In the genomic region with DNA sequence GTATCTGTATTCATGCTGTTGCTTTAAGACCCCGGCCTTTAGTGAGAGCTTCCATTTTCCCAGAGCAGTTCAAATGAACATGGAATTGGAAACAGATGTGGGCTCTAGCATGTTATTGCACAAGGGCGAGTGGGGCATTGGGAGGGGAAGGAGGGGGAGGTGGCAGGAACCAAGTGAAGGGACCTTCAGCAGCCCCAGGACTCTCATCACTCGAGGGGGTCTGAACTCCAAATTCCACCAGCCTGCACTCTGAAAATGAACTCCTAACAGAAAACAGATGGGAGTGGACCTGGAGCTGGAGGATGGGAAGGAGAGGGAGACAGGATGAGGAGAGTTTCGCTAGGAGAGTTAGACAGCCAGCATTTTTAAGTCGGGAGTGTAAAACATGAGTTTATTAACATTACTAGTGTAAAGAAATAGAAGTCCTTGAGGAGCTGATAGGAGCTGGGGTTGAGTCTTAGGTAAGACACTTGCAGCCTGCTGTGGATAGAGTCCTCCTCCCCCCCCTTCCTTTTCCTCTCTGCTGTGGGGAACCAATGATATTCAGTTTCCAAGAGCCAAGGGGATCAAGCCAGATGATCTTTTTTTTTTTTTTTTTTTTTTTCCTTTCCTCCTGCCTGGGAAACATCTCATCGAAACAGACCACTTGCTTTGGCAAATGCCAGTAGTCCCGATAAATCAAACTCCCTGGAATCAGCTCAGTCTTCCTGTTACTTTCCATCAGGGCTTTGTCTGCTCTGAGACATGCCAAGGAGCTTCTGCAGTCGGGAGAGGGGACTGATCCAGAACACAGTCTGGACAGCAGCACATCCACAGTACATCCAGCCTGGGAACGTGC, we compare ENCODE assay signal across 8 mouse cellular contexts.
DNase-seq lines count a peak whose midpoint lies in the region; ATAC-seq lines count a peak whose summit lies in the region.
"Had no signal": no experiment of that assay in that cellular context is flagged by ENCODE, and none has a peak within 500 bp of the region (broad histone marks: within the 10 kb centered on the region; RNA-seq: fewer than 3 reads in every experiment).

No protein-coding gene starts in this region.

- no peaks in the 10 kb centered on the region for H3K36me3 ChIP-seq in midbrain, embryonic 10.5 days
- H3K36me3 ChIP-seq in midbrain, embryonic 14.5 days (ENCODE audit: control insufficient read depth, insufficient read depth, low read length), result no peaks in the 10 kb centered on the region
- no peaks in the 10 kb centered on the region for H3K36me3 ChIP-seq in embryonic facial prominence, embryonic 12.5 days
- H3K36me3 ChIP-seq in heart, embryonic 13.5 days, result no peaks in the 10 kb centered on the region
- H3K36me3 ChIP-seq in neural tube, embryonic 11.5 days (ENCODE audit: control insufficient read depth, insufficient read depth, low read length), result no peaks in the 10 kb centered on the region

- no peak overlapping the region for H3K9ac ChIP-seq in midbrain, embryonic 14.5 days (replicated peaks; ENCODE audit: low read length)
- no peak overlapping the region for H3K9ac ChIP-seq in embryonic facial prominence, embryonic 12.5 days
- H3K9ac ChIP-seq in heart, embryonic 13.5 days, result no peak overlapping the region
- H3K9ac ChIP-seq in neural tube, embryonic 11.5 days (ENCODE audit: low read length), result no peak overlapping the region

- H3K27ac ChIP-seq in midbrain, embryonic 10.5 days (replicated peaks), result no peak overlapping the region
- no peak overlapping the region for H3K27ac ChIP-seq in midbrain, embryonic 14.5 days (replicated peaks; ENCODE audit: low read depth, low read length)
- peak overlapping the region; percentile 95 for H3K27ac ChIP-seq in embryonic facial prominence, embryonic 12.5 days
- H3K27ac ChIP-seq in heart, embryonic 13.5 days (replicated peaks), result peak overlapping the region; percentile 52; the same call in 1 of the 2 replicates
- H3K27ac ChIP-seq in neural tube, embryonic 11.5 days (ENCODE audit: low read depth, low read length), result peak overlapping the region; percentile 56

- no peaks in the 10 kb centered on the region for H3K27me3 ChIP-seq in midbrain, embryonic 10.5 days (ENCODE audit: low read depth, poor library complexity, severe bottlenecking)
- H3K27me3 ChIP-seq in midbrain, embryonic 14.5 days (ENCODE audit: control insufficient read depth, insufficient read depth, low read length), result no peaks in the 10 kb centered on the region
- H3K27me3 ChIP-seq in embryonic facial prominence, embryonic 12.5 days, result no peaks in the 10 kb centered on the region
- no peaks in the 10 kb centered on the region for H3K27me3 ChIP-seq in heart, embryonic 13.5 days (replicated peaks)
- no peaks in the 10 kb centered on the region for H3K27me3 ChIP-seq in neural tube, embryonic 11.5 days (ENCODE audit: control insufficient read depth, insufficient read depth, low read length)

- no peak for ATAC-seq in midbrain, embryonic 14.5 days (ENCODE audit: low FRiP score, low TSS enrichment)
- peak; percentile 95 for ATAC-seq in embryonic facial prominence, embryonic 12.5 days (ENCODE audit: insufficient number of reproducible peaks, insufficient read depth, low FRiP score, low TSS enrichment)
- no peak for ATAC-seq in heart, embryonic 13.5 days (ENCODE audit: extremely low read depth, insufficient number of reproducible peaks, low FRiP score, low TSS enrichment)
- ATAC-seq in neural tube, embryonic 11.5 days (ENCODE audit: insufficient read depth, low FRiP score, low TSS enrichment), result no peak
- no peak for ATAC-seq in erythroblast, adult 5-6 weeks (replicated peaks; ENCODE audit: low FRiP score, poor library complexity, severe bottlenecking)

- WGBS in midbrain, embryonic 10.5 days, result 58% methylated on average over 9 of the region's 9 CpGs
- 77% methylated on average over 9 of the region's 9 CpGs for WGBS in midbrain, embryonic 14.5 days
- 14% methylated on average over 9 of the region's 9 CpGs for WGBS in embryonic facial prominence, embryonic 12.5 days
- WGBS in heart, embryonic 13.5 days, result 39% methylated on average over 9 of the region's 9 CpGs
- WGBS in neural tube, embryonic 11.5 days, result 49% methylated on average over 9 of the region's 9 CpGs

- DNase-seq in midbrain, embryonic 10.5 days (ENCODE audit: low spot score), result peak; percentile 40
- DNase-seq in midbrain, embryonic 14.5 days, result no peak
- DNase-seq in neural tube, embryonic 11.5 days (ENCODE audit: low spot score), result peak; percentile 67
- no peak for DNase-seq in thymus, postnatal 25 days
- DNase-seq: lung, postnatal 36 days had no signal

- H3K9me3 ChIP-seq in midbrain, embryonic 10.5 days (replicated peaks), result no peaks in the 10 kb centered on the region
- H3K9me3 ChIP-seq in midbrain, embryonic 14.5 days (ENCODE audit: control insufficient read depth, low read length), result no peaks in the 10 kb centered on the region
- H3K9me3 ChIP-seq in embryonic facial prominence, embryonic 12.5 days, result no peaks in the 10 kb centered on the region
- no peaks in the 10 kb centered on the region for H3K9me3 ChIP-seq in heart, embryonic 13.5 days
- no peaks in the 10 kb centered on the region for H3K9me3 ChIP-seq in neural tube, embryonic 11.5 days (ENCODE audit: control insufficient read depth, low read length)

- no peaks in the 10 kb centered on the region for H3K4me1 ChIP-seq in midbrain, embryonic 10.5 days
- H3K4me1 ChIP-seq in midbrain, embryonic 14.5 days (ENCODE audit: control insufficient read depth, insufficient read depth, low read length), result no peaks in the 10 kb centered on the region
- H3K4me1 ChIP-seq in embryonic facial prominence, embryonic 12.5 days, result peaks cover 22% of the 10 kb centered on the region
- H3K4me1 ChIP-seq in heart, embryonic 13.5 days, result peaks cover 6% of the 10 kb centered on the region; the same call in 1 of the 2 replicates
- H3K4me1 ChIP-seq in neural tube, embryonic 11.5 days (ENCODE audit: control insufficient read depth, insufficient read depth, low read length), result no peaks in the 10 kb centered on the region

- no peak overlapping the region for H3K4me3 ChIP-seq in midbrain, embryonic 10.5 days
- no peak overlapping the region for H3K4me3 ChIP-seq in midbrain, embryonic 14.5 days (replicated peaks; ENCODE audit: low read depth, low read length)
- 0 out of 2 replicates have a peak overlapping the region, but pooled peaks have one; percentile 5 for H3K4me3 ChIP-seq in embryonic facial prominence, embryonic 12.5 days
- H3K4me3 ChIP-seq in heart, embryonic 13.5 days, result no peak overlapping the region
- no peak overlapping the region for H3K4me3 ChIP-seq in neural tube, embryonic 11.5 days (ENCODE audit: low read depth, low read length)

- no peak overlapping the region for H3K4me2 ChIP-seq in midbrain, embryonic 14.5 days (ENCODE audit: low read length)
- H3K4me2 ChIP-seq in embryonic facial prominence, embryonic 12.5 days (replicated peaks), result peak overlapping the region; percentile 38
- H3K4me2 ChIP-seq in heart, embryonic 13.5 days, result peak overlapping the region; percentile 18; the same call in 1 of the 2 replicates
- no peak overlapping the region for H3K4me2 ChIP-seq in neural tube, embryonic 11.5 days (ENCODE audit: low read depth)

Comparison
In these comparisons a context has a peak if more than half of its experiments do, and no peak if none do; other contexts are left out.
1. DNase-seq: peak in midbrain, embryonic 10.5 days (single experiment) and neural tube, embryonic 11.5 days (single experiment); none in midbrain, embryonic 14.5 days (single experiment) and thymus, postnatal 25 days (single experiment).
2. H3K27ac ChIP-seq: peak in embryonic facial prominence, embryonic 12.5 days (single experiment), heart, embryonic 13.5 days (single experiment) and neural tube, embryonic 11.5 days (single experiment); none in midbrain, embryonic 10.5 days (single experiment) and midbrain, embryonic 14.5 days (single experiment).
3. H3K4me2 ChIP-seq: peak in embryonic facial prominence, embryonic 12.5 days (single experiment) and heart, embryonic 13.5 days (single experiment); none in midbrain, embryonic 14.5 days (single experiment) and neural tube, embryonic 11.5 days (single experiment).